Comparison of ENCODE assay signal across 16 mouse cellular contexts in the genomic region with DNA sequence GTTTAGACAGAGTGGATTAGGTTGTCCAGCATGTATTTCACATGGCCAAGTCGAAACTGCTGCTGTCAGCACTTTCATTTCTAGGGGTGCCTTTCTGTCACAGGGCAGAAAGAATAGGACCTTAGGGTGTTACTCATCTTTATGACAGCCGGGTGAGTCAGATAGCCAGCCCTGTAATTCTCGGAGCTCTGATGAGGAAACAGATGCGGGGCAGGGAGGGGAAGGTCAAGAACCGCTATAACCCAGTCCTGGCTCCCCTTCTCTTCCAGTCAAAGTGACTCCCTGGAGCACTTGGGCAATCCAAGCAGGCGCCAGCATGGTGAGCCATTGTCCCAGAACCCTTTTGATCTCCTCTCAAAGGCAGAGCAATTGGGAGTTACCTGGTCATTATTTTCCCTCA.
DNase-seq lines count a peak whose midpoint lies in the region; ATAC-seq and TF ChIP-seq lines count a peak whose summit lies in the region.
"Had no signal": no experiment of that assay in that cellular context is flagged by ENCODE, and none has a peak within 500 bp of the region (broad histone marks: within the 10 kb centered on the region; RNA-seq: fewer than 3 reads in every experiment).

No protein-coding gene starts in this region.

- ATAC-seq in megakaryocyte, adult 5-6 weeks (ENCODE audit: poor library complexity, severe bottlenecking): peak; percentile 56; the same call in 1 of the 2 replicates
- ATAC-seq: activated CD4-positive, CD25-positive, alpha-beta regulatory T cell, adult 4 months; hindbrain, postnatal 0 days; midbrain, embryonic 13.5 days had no signal

- no peaks in the 10 kb centered on the region for H3K36me3 ChIP-seq in ES-E14 (ENCODE audit: control insufficient read depth, insufficient read depth, low read length, poor library complexity, severe bottlenecking)
- H3K36me3 ChIP-seq in limb, embryonic 10.5 days: no peaks in the 10 kb centered on the region
- H3K36me3 ChIP-seq: midbrain, embryonic 13.5 days had no signal

- 49% methylated on average over 6 of the region's 6 CpGs for WGBS in limb, embryonic 10.5 days

- peak; percentile 91 for DNase-seq in heart, adult 11 months
- no peak for DNase-seq in heart, adult 8-10 months (ENCODE audit: low spot score)
- DNase-seq in ES-E14 (ENCODE audit: low read depth, low spot score): no peak
- DNase-seq in c-Kit-positive CD71-positive TER-119-negative erythroid progenitor cells, embryonic 14.5 days (ENCODE audit: low read depth): peak; percentile 44
- no peak for DNase-seq in limb, embryonic 10.5 days (ENCODE audit: low spot score)
- no peak for DNase-seq in thymus, postnatal 0 days (ENCODE audit: low spot score)
- no peak for DNase-seq in testis, postnatal 14 days (ENCODE audit: low spot score)
- DNase-seq: B cell, adult 2 months; cerebellum, adult 9-10 months; lung, embryonic 14.5 days; right cerebral cortex, postnatal 4 days; thymus, adult 2 months had no signal

- no peaks in the 10 kb centered on the region for H3K9me3 ChIP-seq in ES-E14 (ENCODE audit: control insufficient read depth, insufficient read depth, low read depth, low read length)
- H3K9me3 ChIP-seq in limb, embryonic 10.5 days (replicated peaks): no peaks in the 10 kb centered on the region
- H3K9me3 ChIP-seq: midbrain, embryonic 13.5 days had no signal

- H3K4me3 ChIP-seq in ES-E14 (ENCODE audit: insufficient read depth in 1 of 2, low read depth in 1 of 2, low read length in 2 of 2, poor library complexity in 1 of 2, severe bottlenecking in 1 of 2): no peak overlapping the region
- no peak overlapping the region for H3K4me3 ChIP-seq in limb, embryonic 10.5 days
- H3K4me3 ChIP-seq: midbrain, embryonic 13.5 days had no signal

- peaks cover 2 to 10% of the 10 kb centered on the region in 2 experiments; a peak in 1 of 4 replicates for H3K4me1 ChIP-seq in ES-E14 (ENCODE audit: control insufficient read depth in 2 of 2, insufficient read depth in 2 of 2, low read length in 2 of 2, poor library complexity in 1 of 2)
- H3K4me1 ChIP-seq in limb, embryonic 10.5 days: peaks cover 14% of the 10 kb centered on the region
- H3K4me1 ChIP-seq: midbrain, embryonic 13.5 days had no signal

- in situ Hi-C loops in ES-E14 (cut with MboI; ENCODE audit: low sequenced_read_pairs in 2 of 2, unreplicated experiment in 2 of 2): no loop called here

- no peak overlapping the region for H3K27ac ChIP-seq in ES-E14 (ENCODE audit: insufficient read depth, low read depth, low read length, poor library complexity, severe bottlenecking)
- H3K27ac ChIP-seq in limb, embryonic 10.5 days: no peak overlapping the region
- H3K27ac ChIP-seq: hindbrain, postnatal 0 days; midbrain, embryonic 13.5 days had no signal

- no peaks in the 10 kb centered on the region for H3K27me3 ChIP-seq in limb, embryonic 10.5 days (ENCODE audit: low read depth, poor library complexity, severe bottlenecking)
- H3K27me3 ChIP-seq: midbrain, embryonic 13.5 days had no signal

- H3K9ac ChIP-seq in ES-E14 (ENCODE audit: insufficient read depth, low read depth, low read length, poor library complexity, severe bottlenecking): no peak overlapping the region
- H3K9ac ChIP-seq: lung, embryonic 14.5 days; midbrain, embryonic 13.5 days had no signal

TF ChIP-seq in ES-E14, 5 proteins besides CTCF, POLR2A, EP300 and RAD21:
- peak; percentile 90 for TF ChIP-seq MAFK (IDR thresholded peaks at IDR 0.05; ENCODE audit: insufficient read depth, low read depth, low read length)
- TF ChIP-seq CHD2 (IDR thresholded peaks at IDR 0.05; ENCODE audit: low read depth, low read length): no peak

Comparison
In these comparisons a context has a peak if more than half of its experiments do, and no peak if none do; other contexts are left out.
1. DNase-seq: peak in heart, adult 11 months (single experiment) and c-Kit-positive CD71-positive TER-119-negative erythroid progenitor cells, embryonic 14.5 days (single experiment); none in heart, adult 8-10 months (single experiment), ES-E14 (single experiment), limb, embryonic 10.5 days (single experiment), thymus, postnatal 0 days (single experiment) and testis, postnatal 14 days (single experiment).